Mouse (Mus musculus): ENCODE data around the gene Galnt11. TPM values are rescaled to one million over a fixed set of nuclear protein-coding genes. Genes with fewer than 3 reads are reported as not detected.
"Not testable (repeated sequence)": the region's sequence is repeated elsewhere in the genome, so short reads cannot be mapped to it uniquely, and the experiment has no call there.

Galnt11 gene
- polyA plus RNA-seq, 1 experiment, result 18.9 TPM

GRCm38 (mm10) chr5:25215006-25215405 is 6.7 kb upstream of the Galnt11 start:
- Histone ChIP-seq H3K4me1 (ENCODE audit: control insufficient read depth, insufficient read depth, low read length) (no peaks in the 10 kb centered on the region), H3K9ac (ENCODE audit: low read depth, poor library complexity, severe bottlenecking) (no peak overlapping the region), H3K27me3 (ENCODE audit: control insufficient read depth, insufficient read depth, low read length, poor library complexity, severe bottlenecking) (no peaks in the 10 kb centered on the region; the same call in 1 of the 2 replicates), H3K4me3 (ENCODE audit: low read depth, low read length) (no peak overlapping the region), H3K9me3 (replicated peaks; ENCODE audit: control insufficient read depth, insufficient read depth, low read length, poor library complexity, severe bottlenecking) (no peaks in the 10 kb centered on the region), H3K36me3 (ENCODE audit: control insufficient read depth, insufficient read depth, low read length, poor library complexity, severe bottlenecking) (no peaks in the 10 kb centered on the region), H3K27ac (ENCODE audit: insufficient read depth, low read length) (no peak overlapping the region)
- TF ChIP-seq CTCF (IDR thresholded peaks at IDR 0.05; ENCODE audit: low read depth, low read length), result no peak
- TF ChIP-seq EP300 (IDR thresholded peaks at IDR 0.05; ENCODE audit: insufficient read depth, low read depth, low read length), result no peak
- no peak for TF ChIP-seq POLR2A (IDR thresholded peaks at IDR 0.05; ENCODE audit: insufficient read depth, low read length)

- peak within 1 kb of the TSS; percentile 44 for H3K9ac ChIP-seq (ENCODE audit: low read depth, poor library complexity, severe bottlenecking)
- no peak within 1 kb of the TSS for H3K27ac ChIP-seq (ENCODE audit: insufficient read depth, low read length)
- peak within 1 kb of the TSS; percentile 55 for H3K4me3 ChIP-seq (ENCODE audit: low read depth, low read length)
- no peaks in the 10 kb centered on the region for H3K4me1 ChIP-seq (ENCODE audit: control insufficient read depth, insufficient read depth, low read length)
- no peaks in the 10 kb centered on the region for H3K9me3 ChIP-seq (replicated peaks; ENCODE audit: control insufficient read depth, insufficient read depth, low read length, poor library complexity, severe bottlenecking)
- no peaks in the 10 kb centered on the region for H3K36me3 ChIP-seq (ENCODE audit: control insufficient read depth, insufficient read depth, low read length, poor library complexity, severe bottlenecking)
- no peaks in the 10 kb centered on the region for H3K27me3 ChIP-seq (ENCODE audit: control insufficient read depth, insufficient read depth, low read length, poor library complexity, severe bottlenecking)
- TF ChIP-seq EP300 (IDR thresholded peaks at IDR 0.05; ENCODE audit: insufficient read depth, low read depth, low read length) (no peak), CTCF (IDR thresholded peaks at IDR 0.05; ENCODE audit: low read depth, low read length) (no peak), POLR2A (IDR thresholded peaks at IDR 0.05; ENCODE audit: insufficient read depth, low read length) (no peak)
Observed at GRCm38 (mm10) chr5:25222752-25223702, 1.3 kb downstream of the Galnt11 start, which contains the start of gene E130116L18Rik. Gene E130116L18Rik (minus strand): TSS chr5:25223153.

GRCm38 (mm10) chr5:25224377-25224776 is 2.7 kb downstream of the Galnt11 start:
- not testable (repeated sequence) for H3K9ac ChIP-seq (ENCODE audit: low read depth, poor library complexity, severe bottlenecking); H3K27ac ChIP-seq (ENCODE audit: insufficient read depth, low read length); H3K27me3 ChIP-seq (ENCODE audit: control insufficient read depth, insufficient read depth, low read length, poor library complexity, severe bottlenecking); H3K4me1 ChIP-seq (ENCODE audit: control insufficient read depth, insufficient read depth, low read length); H3K4me3 ChIP-seq (ENCODE audit: low read depth, low read length); H3K9me3 ChIP-seq (replicated peaks; ENCODE audit: control insufficient read depth, insufficient read depth, low read length, poor library complexity, severe bottlenecking); H3K36me3 ChIP-seq (ENCODE audit: control insufficient read depth, insufficient read depth, low read length, poor library complexity, severe bottlenecking)

GRCm38 (mm10) chr5:25243101-25243500 is 21.4 kb downstream of the Galnt11 start:
- Histone ChIP-seq H3K9ac (ENCODE audit: low read depth, poor library complexity, severe bottlenecking) (no peak overlapping the region), H3K4me3 (ENCODE audit: low read depth, low read length) (no peak overlapping the region), H3K27ac (ENCODE audit: insufficient read depth, low read length) (no peak overlapping the region), H3K36me3 (ENCODE audit: control insufficient read depth, insufficient read depth, low read length, poor library complexity, severe bottlenecking) (no peaks in the 10 kb centered on the region), H3K27me3 (ENCODE audit: control insufficient read depth, insufficient read depth, low read length, poor library complexity, severe bottlenecking) (no peaks in the 10 kb centered on the region), H3K4me1 (ENCODE audit: control insufficient read depth, insufficient read depth, low read length) (no peaks in the 10 kb centered on the region), H3K9me3 (replicated peaks; ENCODE audit: control insufficient read depth, insufficient read depth, low read length, poor library complexity, severe bottlenecking) (no peaks in the 10 kb centered on the region)
- TF ChIP-seq EP300 (IDR thresholded peaks at IDR 0.05; ENCODE audit: insufficient read depth, low read depth, low read length), result no peak
- no peak for TF ChIP-seq CTCF (IDR thresholded peaks at IDR 0.05; ENCODE audit: low read depth, low read length)
- no peak for TF ChIP-seq POLR2A (IDR thresholded peaks at IDR 0.05; ENCODE audit: insufficient read depth, low read length)

GRCm38 (mm10) chr5:25245806-25246472 is 24.2 kb downstream of the Galnt11 start:
- no peaks in the 10 kb centered on the region for H3K9me3 ChIP-seq (replicated peaks; ENCODE audit: control insufficient read depth, insufficient read depth, low read length, poor library complexity, severe bottlenecking)
- no peaks in the 10 kb centered on the region for H3K27me3 ChIP-seq (ENCODE audit: control insufficient read depth, insufficient read depth, low read length, poor library complexity, severe bottlenecking)
- H3K4me3 ChIP-seq (ENCODE audit: low read depth, low read length), result no peak overlapping the region
- no peaks in the 10 kb centered on the region for H3K4me1 ChIP-seq (ENCODE audit: control insufficient read depth, insufficient read depth, low read length)
- H3K9ac ChIP-seq (ENCODE audit: low read depth, poor library complexity, severe bottlenecking), result no peak overlapping the region
- H3K27ac ChIP-seq (ENCODE audit: insufficient read depth, low read length), result no peak overlapping the region
- no peaks in the 10 kb centered on the region for H3K36me3 ChIP-seq (ENCODE audit: control insufficient read depth, insufficient read depth, low read length, poor library complexity, severe bottlenecking)
- TF ChIP-seq POLR2A (IDR thresholded peaks at IDR 0.05; ENCODE audit: insufficient read depth, low read length) (no peak), EP300 (IDR thresholded peaks at IDR 0.05; ENCODE audit: insufficient read depth, low read depth, low read length) (no peak), CTCF (IDR thresholded peaks at IDR 0.05; ENCODE audit: low read depth, low read length) (no peak)

GRCm38 (mm10) chr5:25246473-25246865 is 24.8 kb downstream of the Galnt11 start:
- no peak overlapping the region for H3K4me3 ChIP-seq (ENCODE audit: low read depth, low read length)
- no peak overlapping the region for H3K9ac ChIP-seq (ENCODE audit: low read depth, poor library complexity, severe bottlenecking)
- no peaks in the 10 kb centered on the region for H3K4me1 ChIP-seq (ENCODE audit: control insufficient read depth, insufficient read depth, low read length)
- H3K9me3 ChIP-seq (replicated peaks; ENCODE audit: control insufficient read depth, insufficient read depth, low read length, poor library complexity, severe bottlenecking), result no peaks in the 10 kb centered on the region
- H3K36me3 ChIP-seq (ENCODE audit: control insufficient read depth, insufficient read depth, low read length, poor library complexity, severe bottlenecking), result no peaks in the 10 kb centered on the region
- H3K27me3 ChIP-seq (ENCODE audit: control insufficient read depth, insufficient read depth, low read length, poor library complexity, severe bottlenecking), result no peaks in the 10 kb centered on the region
- TF ChIP-seq CTCF (IDR thresholded peaks at IDR 0.05; ENCODE audit: low read depth, low read length), result no peak
- TF ChIP-seq EP300 (IDR thresholded peaks at IDR 0.05; ENCODE audit: insufficient read depth, low read depth, low read length), result no peak
- TF ChIP-seq POLR2A (IDR thresholded peaks at IDR 0.05; ENCODE audit: insufficient read depth, low read length), result no peak
- no peak overlapping the region for H3K27ac ChIP-seq (ENCODE audit: insufficient read depth, low read length)
